16 mouse cellular contexts compared by ENCODE assay signal in the genomic region with DNA sequence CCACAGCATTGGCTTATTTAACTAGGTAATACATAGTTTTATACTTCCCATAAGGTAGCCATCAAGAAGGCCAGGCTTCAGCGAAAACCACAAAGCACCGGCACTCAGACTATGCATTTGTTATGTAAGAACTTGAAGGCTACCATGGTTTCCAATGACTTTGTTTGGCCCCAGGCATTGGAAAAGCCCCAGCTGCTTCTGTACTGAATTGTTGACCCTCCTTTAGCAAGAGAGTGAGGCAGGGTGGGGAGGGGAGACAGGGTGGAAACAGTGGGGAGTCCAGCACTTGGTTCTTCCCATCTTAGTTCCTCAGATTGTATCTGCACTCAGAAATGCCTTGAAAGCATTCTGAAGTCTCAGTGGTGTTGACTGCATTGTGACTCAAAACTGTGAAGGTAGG.
DNase-seq lines count a peak whose midpoint lies in the region; ATAC-seq lines count a peak whose summit lies in the region.
"Had no signal": no experiment of that assay in that cellular context is flagged by ENCODE, and none has a peak within 500 bp of the region (broad histone marks: within the 10 kb centered on the region; RNA-seq: fewer than 3 reads in every experiment).

No protein-coding gene starts in this region.

- H3K9me3 ChIP-seq in neural tube, embryonic 13.5 days, result no peaks in the 10 kb centered on the region
- no peaks in the 10 kb centered on the region for H3K9me3 ChIP-seq in neural tube, embryonic 15.5 days (replicated peaks)
- no peaks in the 10 kb centered on the region for H3K9me3 ChIP-seq in midbrain, embryonic 16.5 days (replicated peaks; ENCODE audit: control insufficient read depth, low read length, poor library complexity, severe bottlenecking)
- H3K9me3 ChIP-seq: neural tube, embryonic 12.5 days had no signal

- 72% methylated on average over 2 of the region's 2 CpGs for WGBS in neural tube, embryonic 13.5 days
- 65% methylated on average over 2 of the region's 2 CpGs for WGBS in neural tube, embryonic 15.5 days
- 79% methylated on average over 2 of the region's 2 CpGs for WGBS in midbrain, embryonic 16.5 days

- H3K9ac ChIP-seq in neural tube, embryonic 13.5 days, result no peak overlapping the region
- H3K9ac ChIP-seq in neural tube, embryonic 15.5 days (replicated peaks), result no peak overlapping the region
- H3K9ac ChIP-seq in midbrain, embryonic 16.5 days (ENCODE audit: low read depth, low read length), result no peak overlapping the region
- H3K9ac ChIP-seq: liver, embryonic 14.5 days; neural tube, embryonic 12.5 days had no signal

- no peak overlapping the region for H3K4me3 ChIP-seq in neural tube, embryonic 13.5 days
- no peak overlapping the region for H3K4me3 ChIP-seq in neural tube, embryonic 15.5 days (replicated peaks)
- no peak overlapping the region for H3K4me3 ChIP-seq in midbrain, embryonic 16.5 days (ENCODE audit: low read depth, low read length)
- H3K4me3 ChIP-seq: layer of hippocampus, adult 2 months; neural tube, embryonic 12.5 days had no signal

- H3K4me1 ChIP-seq in neural tube, embryonic 13.5 days (replicated peaks), result peaks cover 34% of the 10 kb centered on the region
- H3K4me1 ChIP-seq in neural tube, embryonic 15.5 days, result peaks cover 44% of the 10 kb centered on the region
- H3K4me1 ChIP-seq in midbrain, embryonic 16.5 days (ENCODE audit: control insufficient read depth, insufficient read depth, low read length), result peaks cover 11% of the 10 kb centered on the region

- H3K27me3 ChIP-seq in neural tube, embryonic 13.5 days, result no peaks in the 10 kb centered on the region
- no peaks in the 10 kb centered on the region for H3K27me3 ChIP-seq in neural tube, embryonic 15.5 days (replicated peaks)
- no peaks in the 10 kb centered on the region; the same call in 1 of the 2 replicates for H3K27me3 ChIP-seq in midbrain, embryonic 16.5 days (ENCODE audit: control insufficient read depth, insufficient read depth, low read depth, low read length)
- H3K27me3 ChIP-seq: neural tube, embryonic 12.5 days had no signal

- no peak overlapping the region for H3K4me2 ChIP-seq in neural tube, embryonic 13.5 days
- H3K4me2 ChIP-seq in neural tube, embryonic 15.5 days, result no peak overlapping the region
- no peak overlapping the region for H3K4me2 ChIP-seq in midbrain, embryonic 16.5 days (ENCODE audit: low read length)
- H3K4me2 ChIP-seq: neural tube, embryonic 12.5 days had no signal

- H3K27ac ChIP-seq in neural tube, embryonic 13.5 days (replicated peaks), result peak overlapping the region; percentile 33; the same call in 1 of the 2 replicates
- H3K27ac ChIP-seq in neural tube, embryonic 15.5 days (replicated peaks), result no peak overlapping the region
- H3K27ac ChIP-seq in midbrain, embryonic 16.5 days (ENCODE audit: low read length), result no peak overlapping the region
- H3K27ac ChIP-seq: hindbrain, postnatal 0 days; liver, embryonic 14.5 days; macrophage; neural tube, embryonic 12.5 days had no signal

- H3K36me3 ChIP-seq in neural tube, embryonic 13.5 days, result no peaks in the 10 kb centered on the region
- no peaks in the 10 kb centered on the region for H3K36me3 ChIP-seq in neural tube, embryonic 15.5 days
- H3K36me3 ChIP-seq in midbrain, embryonic 16.5 days (ENCODE audit: control insufficient read depth, insufficient read depth, low read length), result no peaks in the 10 kb centered on the region
- H3K36me3 ChIP-seq: neural tube, embryonic 12.5 days had no signal

- ATAC-seq in neural tube, embryonic 13.5 days (ENCODE audit: low read depth), result no peak
- ATAC-seq in neural tube, embryonic 15.5 days (ENCODE audit: low FRiP score), result no peak
- no peak for ATAC-seq in midbrain, embryonic 16.5 days
- ATAC-seq: forebrain, embryonic 14.5 days; hindbrain, postnatal 0 days had no signal

- DNase-seq in ZHBTc4 (ENCODE audit: low read depth, low spot score), result peak; percentile 93
- peak; percentile 24 to 29 for DNase-seq in kidney, postnatal 36 days
- no peak for DNase-seq in layer of hippocampus, postnatal 10 days (ENCODE audit: low spot score in 2 of 2)
- DNase-seq in right cerebral cortex, postnatal 36 days (ENCODE audit: low spot score in 2 of 2), result no peak
- DNase-seq: cerebellum, adult 11-12 months; heart, postnatal 14 days; retina, postnatal 1 day had no signal

Comparison
In these comparisons a context has a peak if more than half of its experiments do, and no peak if none do; other contexts are left out.
1. DNase-seq: peak in ZHBTc4 (single experiment) and kidney, postnatal 36 days (2 of 2); none in layer of hippocampus, postnatal 10 days (0 of 2) and right cerebral cortex, postnatal 36 days (0 of 2).